Mouse (Mus musculus): ENCODE results near the gene Gapt.
"Not testable (repeated sequence)": the region's sequence is repeated elsewhere in the genome, so short reads cannot be mapped to it uniquely, and the experiment has no call there.

Gene Gapt

GRCm38 (mm10) chr13:110356941-110357340 lies at the start of gene Gapt:
Gene Gapt (minus strand): TSS chr13:110357199.
- no peak for DNase-seq (ENCODE audit: low spot score in 2 of 2)

GRCm38 (mm10) chr13:110406152-110406551 lies 49.2 kb upstream of the Gapt start:
- DNase-seq (ENCODE audit: low spot score in 2 of 2): no peak

GRCm38 (mm10) chr13:110404686-110405085 lies 47.7 kb upstream of the Gapt start:
- not testable (repeated sequence) for DNase-seq (ENCODE audit: low spot score in 2 of 2)

- DNase-seq (ENCODE audit: low spot score in 2 of 2): no peak
These were observed 47.1 kb upstream of the Gapt start for GRCm38 (mm10) chr13:110404059-110404458.

- no peak for DNase-seq (ENCODE audit: low spot score in 2 of 2)
These were observed 44.9 kb upstream of the Gapt start for GRCm38 (mm10) chr13:110401877-110402276.

GRCm38 (mm10) chr13:110401443-110401842 lies 44.4 kb upstream of the Gapt start:
- DNase-seq (ENCODE audit: low spot score in 2 of 2): no peak

GRCm38 (mm10) chr13:110398513-110399270 lies 41.7 kb upstream of the Gapt start:
- no peak for DNase-seq (ENCODE audit: low spot score in 2 of 2)

- DNase-seq (ENCODE audit: low spot score in 2 of 2): no peak
These were observed 40.8 kb upstream of the Gapt start for GRCm38 (mm10) chr13:110397750-110398149.

- no peak for DNase-seq (ENCODE audit: low spot score in 2 of 2)
These were observed 39.1 kb upstream of the Gapt start for GRCm38 (mm10) chr13:110395916-110396685.

GRCm38 (mm10) chr13:110395179-110395794 lies 38.3 kb upstream of the Gapt start:
- DNase-seq (ENCODE audit: low spot score in 2 of 2): no peak

- peak; percentile 88 to 98 for DNase-seq (ENCODE audit: low spot score in 2 of 2)
These were observed 37.5 kb upstream of the Gapt start, which contains the start of gene Plk2 for GRCm38 (mm10) chr13:110394291-110395178. Gene Plk2 (plus strand): TSS chr13:110395046.

- no peak for DNase-seq (ENCODE audit: low spot score in 2 of 2)
These were observed 35.6 kb upstream of the Gapt start for GRCm38 (mm10) chr13:110392631-110393030.

GRCm38 (mm10) chr13:110392210-110392609 lies 35.2 kb upstream of the Gapt start:
- DNase-seq (ENCODE audit: low spot score in 2 of 2): peak; percentile 36 to 37

GRCm38 (mm10) chr13:110384514-110384913 lies 27.5 kb upstream of the Gapt start:
- DNase-seq (ENCODE audit: low spot score in 2 of 2): no peak

GRCm38 (mm10) chr13:110382447-110382901 lies 25.5 kb upstream of the Gapt start:
- DNase-seq (ENCODE audit: low spot score in 2 of 2): no peak

GRCm38 (mm10) chr13:110369673-110370072 lies 12.7 kb upstream of the Gapt start:
- DNase-seq (ENCODE audit: low spot score in 2 of 2): no peak

- DNase-seq (ENCODE audit: low spot score in 2 of 2): peak; percentile 21 to 22
These were observed 11.6 kb upstream of the Gapt start for GRCm38 (mm10) chr13:110368556-110369040.

GRCm38 (mm10) chr13:110367961-110368555 lies 11.1 kb upstream of the Gapt start:
- no peak for DNase-seq (ENCODE audit: low spot score in 2 of 2)

GRCm38 (mm10) chr13:110366477-110366876 lies 9.5 kb upstream of the Gapt start:
- DNase-seq (ENCODE audit: low spot score in 2 of 2): no peak

GRCm38 (mm10) chr13:110363722-110364121 lies 6.7 kb upstream of the Gapt start:
- no peak for DNase-seq (ENCODE audit: low spot score in 2 of 2)

GRCm38 (mm10) chr13:110351051-110351450 lies 5.9 kb downstream of the Gapt start:
- no peak for DNase-seq (ENCODE audit: low spot score in 2 of 2)
